Mouse (Mus musculus): ENCODE data around the gene Il1rap.
A peak's percentile ranks its signal among the peaks of the same experiment; 100 is the strongest.

Il1rap gene

GRCm38 (mm10) chr16:26581048-26581912, at the start of gene Il1rap:
TSS of gene Il1rap (plus strand) at chr16:26581704.
- peak; percentile 72 to 82 for DNase-seq (ENCODE audit: low read depth in 1 of 2, low spot score in 2 of 2)

GRCm38 (mm10) chr16:26532287-26532686, 49.2 kb upstream of the Il1rap start:
- no peak for DNase-seq (ENCODE audit: low read depth in 1 of 2, low spot score in 2 of 2)

GRCm38 (mm10) chr16:26546170-26546878, 35.2 kb upstream of the Il1rap start:
- DNase-seq (ENCODE audit: low read depth in 1 of 2, low spot score in 2 of 2): no peak

GRCm38 (mm10) chr16:26546879-26547206, 34.7 kb upstream of the Il1rap start:
- no peak for DNase-seq (ENCODE audit: low read depth in 1 of 2, low spot score in 2 of 2)

GRCm38 (mm10) chr16:26549221-26549620, 32.3 kb upstream of the Il1rap start:
- no peak for DNase-seq (ENCODE audit: low read depth in 1 of 2, low spot score in 2 of 2)

- DNase-seq (ENCODE audit: low read depth in 1 of 2, low spot score in 2 of 2): no peak
Observed at GRCm38 (mm10) chr16:26552234-26552633, 29.3 kb upstream of the Il1rap start.

- DNase-seq (ENCODE audit: low read depth in 1 of 2, low spot score in 2 of 2): no peak
Observed at GRCm38 (mm10) chr16:26558797-26559196, 22.7 kb upstream of the Il1rap start.

- no peak for DNase-seq (ENCODE audit: low read depth in 1 of 2, low spot score in 2 of 2)
Observed at GRCm38 (mm10) chr16:26561743-26562142, 19.8 kb upstream of the Il1rap start.

GRCm38 (mm10) chr16:26562771-26563170, 18.7 kb upstream of the Il1rap start:
- no peak for DNase-seq (ENCODE audit: low read depth in 1 of 2, low spot score in 2 of 2)

GRCm38 (mm10) chr16:26569387-26569978, 12.0 kb upstream of the Il1rap start:
- no peak for DNase-seq (ENCODE audit: low read depth in 1 of 2, low spot score in 2 of 2)

- DNase-seq (ENCODE audit: low read depth in 1 of 2, low spot score in 2 of 2): no peak
Observed at GRCm38 (mm10) chr16:26571836-26572235, 9.7 kb upstream of the Il1rap start.

GRCm38 (mm10) chr16:26574173-26574572, 7.3 kb upstream of the Il1rap start:
- DNase-seq (ENCODE audit: low read depth in 1 of 2, low spot score in 2 of 2): no peak

GRCm38 (mm10) chr16:26581913-26582376, 441 bp downstream of the Il1rap start:
- DNase-seq (ENCODE audit: low read depth in 1 of 2, low spot score in 2 of 2): no peak

- DNase-seq (ENCODE audit: low read depth in 1 of 2, low spot score in 2 of 2): no peak
Observed at GRCm38 (mm10) chr16:26585806-26586205, 4.3 kb downstream of the Il1rap start.

GRCm38 (mm10) chr16:26590897-26591570, 9.5 kb downstream of the Il1rap start:
- no peak for DNase-seq (ENCODE audit: low read depth in 1 of 2, low spot score in 2 of 2)

GRCm38 (mm10) chr16:26596440-26596839, 14.9 kb downstream of the Il1rap start:
- DNase-seq (ENCODE audit: low read depth in 1 of 2, low spot score in 2 of 2): no peak

- no peak for DNase-seq (ENCODE audit: low read depth in 1 of 2, low spot score in 2 of 2)
Observed at GRCm38 (mm10) chr16:26597307-26597706, 15.8 kb downstream of the Il1rap start.

GRCm38 (mm10) chr16:26598591-26598990, 17.1 kb downstream of the Il1rap start:
- no peak for DNase-seq (ENCODE audit: low read depth in 1 of 2, low spot score in 2 of 2)

- DNase-seq (ENCODE audit: low read depth in 1 of 2, low spot score in 2 of 2): no peak
Observed at GRCm38 (mm10) chr16:26601482-26601881, 20.0 kb downstream of the Il1rap start.

GRCm38 (mm10) chr16:26604621-26605020, 23.1 kb downstream of the Il1rap start:
- DNase-seq (ENCODE audit: low read depth in 1 of 2, low spot score in 2 of 2): no peak

GRCm38 (mm10) chr16:26608003-26608402, 26.5 kb downstream of the Il1rap start:
- DNase-seq (ENCODE audit: low read depth in 1 of 2, low spot score in 2 of 2): no peak
